30 mouse cellular contexts compared by ENCODE assay signal in the genomic region with DNA sequence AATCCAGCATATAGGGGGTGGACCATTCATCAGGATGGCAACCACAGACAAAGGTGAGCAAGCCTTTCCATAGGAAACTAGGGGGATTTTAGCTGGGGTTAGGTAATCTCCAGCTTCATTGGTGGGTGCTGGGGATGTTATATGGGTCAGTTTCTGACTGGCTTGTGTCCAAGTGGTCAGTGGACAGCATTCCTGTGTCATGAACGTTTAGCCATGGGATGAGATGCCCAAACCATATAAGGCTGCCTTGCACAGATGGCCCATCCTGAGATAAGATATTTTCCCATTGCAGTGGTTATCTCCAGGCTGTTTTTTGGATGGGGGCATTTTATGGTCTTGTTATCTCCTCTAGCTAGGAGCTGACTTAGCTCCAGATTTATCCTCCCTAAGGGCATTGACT. TPM values are rescaled to one million over a fixed set of nuclear protein-coding genes. Genes with fewer than 3 reads are reported as not detected.
A peak's percentile ranks its signal among the peaks of the same experiment; 100 is the strongest.
DNase-seq lines count a peak whose midpoint lies in the region; ATAC-seq and TF ChIP-seq lines count a peak whose summit lies in the region.
"Had no signal": no experiment of that assay in that cellular context is flagged by ENCODE, and none has a peak within 500 bp of the region (broad histone marks: within the 10 kb centered on the region; RNA-seq: fewer than 3 reads in every experiment).

No protein-coding gene starts in this region.

- no peak overlapping the region for H3K4me3 ChIP-seq in liver, embryonic 11.5 days (ENCODE audit: low read depth, low read length)
- H3K4me3 ChIP-seq in C2C12 (ENCODE audit: insufficient read depth, poor library complexity, severe bottlenecking) = no peak overlapping the region
- no peak overlapping the region for H3K4me3 ChIP-seq in liver, embryonic 12.5 days
- no peak overlapping the region for H3K4me3 ChIP-seq in liver, postnatal 0 days (ENCODE audit: low read depth, low read length)
- H3K4me3 ChIP-seq: embryonic facial prominence, embryonic 13.5 days; forebrain, embryonic 10.5 days; forebrain, embryonic 15.5 days; heart, embryonic 12.5 days; layer of hippocampus, adult 2 months; neural tube, embryonic 12.5 days had no signal

- H3K79me3 ChIP-seq in C2C12 (ENCODE audit: low read depth) = no peaks in the 10 kb centered on the region

- ATAC-seq in liver, embryonic 11.5 days (replicated peaks; ENCODE audit: low FRiP score) = no peak
- ATAC-seq in liver, embryonic 12.5 days = no peak; the same call in 1 of the 2 replicates
- peak; percentile 38; the same call in 1 of the 2 replicates for ATAC-seq in liver, postnatal 0 days
- ATAC-seq: forebrain, embryonic 15.5 days; inflammation-experienced regulatory T-cells, adult 6 months; Patski had no signal

- H3K27me3 ChIP-seq in liver, embryonic 11.5 days (replicated peaks; ENCODE audit: control insufficient read depth, insufficient read depth, low read length) = no peaks in the 10 kb centered on the region
- no peaks in the 10 kb centered on the region for H3K27me3 ChIP-seq in C2C12 (ENCODE audit: control insufficient read depth, insufficient read depth, insufficient read length)
- no peaks in the 10 kb centered on the region for H3K27me3 ChIP-seq in liver, embryonic 12.5 days (replicated peaks)
- H3K27me3 ChIP-seq in liver, postnatal 0 days (ENCODE audit: insufficient read depth, low read length) = no peaks in the 10 kb centered on the region
- H3K27me3 ChIP-seq: embryonic facial prominence, embryonic 13.5 days; forebrain, embryonic 15.5 days; heart, embryonic 12.5 days; neural tube, embryonic 12.5 days; Patski had no signal

- no peaks in the 10 kb centered on the region; the same call in 1 of the 2 replicates for H3K4me1 ChIP-seq in liver, embryonic 11.5 days (replicated peaks; ENCODE audit: control insufficient read depth, insufficient read depth, low read length)
- H3K4me1 ChIP-seq in liver, embryonic 12.5 days = 0 out of 2 replicates have a peak, but pooled peaks cover 3% of the 10 kb centered on the region
- peaks cover 3% of the 10 kb centered on the region; the same call in 1 of the 2 replicates for H3K4me1 ChIP-seq in liver, postnatal 0 days (ENCODE audit: insufficient read depth)
- H3K4me1 ChIP-seq: forebrain, embryonic 15.5 days; neural tube, embryonic 12.5 days had no signal

- H3ac ChIP-seq in C2C12 (ENCODE audit: control insufficient read depth, insufficient read length, low read depth) = no peak overlapping the region

- H3K27ac ChIP-seq in liver, embryonic 11.5 days (ENCODE audit: low read depth, low read length) = peak overlapping the region; percentile 55
- H3K27ac ChIP-seq in liver, embryonic 12.5 days = peak overlapping the region; percentile 60
- H3K27ac ChIP-seq in liver, postnatal 0 days (ENCODE audit: low read depth) = peak overlapping the region; percentile 64
- H3K27ac ChIP-seq: embryonic facial prominence, embryonic 13.5 days; forebrain, embryonic 10.5 days; forebrain, embryonic 15.5 days; hindbrain, embryonic 14.5 days; layer of hippocampus, adult 2 months; neural tube, embryonic 12.5 days had no signal

- TF ChIP-seq EP300 in liver, postnatal 0 days (IDR thresholded peaks at IDR 0.05; ENCODE audit: low read depth) = no peak

- no peak for TF ChIP-seq CTCF in C2C12 (IDR thresholded peaks at IDR 0.05; ENCODE audit: control insufficient read depth, insufficient read depth, insufficient read length)
- no peak for TF ChIP-seq CTCF in liver, postnatal 0 days (IDR thresholded peaks at IDR 0.05; ENCODE audit: low read depth)

- WGBS in liver, embryonic 11.5 days = 10% methylated on average over 1 of the region's 1 CpGs
- 15% methylated on average over 1 of the region's 1 CpGs for WGBS in liver, embryonic 12.5 days (ENCODE audit: insufficient replicate concordance)
- whole genome bisulfite sequencing in liver, postnatal 0 days (ENCODE audit: insufficient replicate concordance) = 10% methylated on average over 1 of the region's 1 CpGs

- H3K79me2 ChIP-seq in C2C12 (ENCODE audit: control insufficient read depth, insufficient read depth) = no peaks in the 10 kb centered on the region

- no peak for DNase-seq in liver, embryonic 11.5 days (ENCODE audit: low spot score)
- DNase-seq in liver = no peak
- DNase-seq in liver, postnatal 0 days = no peak
- no peak for DNase-seq in embryo, embryonic 10.5 days (ENCODE audit: low spot score)
- no peak for DNase-seq in ovary, adult 18-20 months (ENCODE audit: low spot score)
- DNase-seq: adrenal gland, postnatal 25 days; cerebellum, adult 11-12 months; cerebellum, adult 9-11 months; gastrocnemius, postnatal 25 days; heart, adult 18-20 months; heart, postnatal 4 days; kidney, adult 2 months; kidney, postnatal 36 days; left cerebral cortex, postnatal 4 days; lung, postnatal 14 days; midbrain, embryonic 14.5 days; right cerebral cortex, adult 18-20 months; spleen, adult 18-20 months had no signal

- no peaks in the 10 kb centered on the region for H3K9me3 ChIP-seq in liver, embryonic 11.5 days (ENCODE audit: control insufficient read depth, low read length)
- no peaks in the 10 kb centered on the region for H3K9me3 ChIP-seq in liver, embryonic 12.5 days (replicated peaks)
- H3K9me3 ChIP-seq in liver, postnatal 0 days (ENCODE audit: low read length) = no peaks in the 10 kb centered on the region
- H3K9me3 ChIP-seq: embryonic facial prominence, embryonic 13.5 days; forebrain, embryonic 15.5 days; neural tube, embryonic 12.5 days had no signal

- H3K36me3 ChIP-seq in liver, embryonic 11.5 days (ENCODE audit: control insufficient read depth, insufficient read depth, low read length) = no peaks in the 10 kb centered on the region; the same call in 1 of the 2 replicates
- H3K36me3 ChIP-seq in C2C12 (ENCODE audit: control insufficient read depth, insufficient read depth) = peaks cover 14% of the 10 kb centered on the region
- H3K36me3 ChIP-seq in liver, embryonic 12.5 days = peaks cover 21% of the 10 kb centered on the region
- no peaks in the 10 kb centered on the region for H3K36me3 ChIP-seq in liver, postnatal 0 days (replicated peaks; ENCODE audit: insufficient read depth, low read length)

- H3K4me2 ChIP-seq in liver, embryonic 11.5 days = peak overlapping the region; percentile 12; the same call in 1 of the 2 replicates
- 0 out of 2 replicates have a peak overlapping the region, but pooled peaks have one; percentile 2 for H3K4me2 ChIP-seq in liver, embryonic 12.5 days
- no peak overlapping the region for H3K4me2 ChIP-seq in liver, postnatal 0 days (ENCODE audit: low read depth, low read length)
- H3K4me2 ChIP-seq: embryonic facial prominence, embryonic 13.5 days; forebrain, embryonic 15.5 days; heart, embryonic 12.5 days; hindbrain, embryonic 14.5 days; lung, embryonic 14.5 days; neural tube, embryonic 12.5 days had no signal

- no peak overlapping the region for H3K9ac ChIP-seq in liver, embryonic 11.5 days (ENCODE audit: low read depth, low read length)
- H3K9ac ChIP-seq in liver, embryonic 12.5 days = no peak overlapping the region
- H3K9ac ChIP-seq in liver, postnatal 0 days (replicated peaks) = no peak overlapping the region
- H3K9ac ChIP-seq: embryonic facial prominence, embryonic 13.5 days; forebrain, embryonic 15.5 days; heart, embryonic 12.5 days; hindbrain, embryonic 14.5 days; lung, embryonic 14.5 days; neural tube, embryonic 12.5 days had no signal

TF ChIP-seq in C2C12, 6 proteins besides CTCF, POLR2A, EP300 and RAD21:
- TF ChIP-seq USF1 (IDR thresholded peaks at IDR 0.05; ENCODE audit: low read depth) (no peak), MYOD1 (IDR thresholded peaks at IDR 0.05; ENCODE audit: control insufficient read depth, insufficient read length, low read depth) (peak; percentile 66), CEBPB (IDR thresholded peaks at IDR 0.05; ENCODE audit: low read depth) (no peak), MAX (IDR thresholded peaks at IDR 0.05) (no peak), MYOG (IDR thresholded peaks at IDR 0.05; ENCODE audit: control insufficient read depth, extremely low read depth, insufficient read length) (no peak), FOSL1 (IDR thresholded peaks at IDR 0.05; ENCODE audit: insufficient read depth, low read length, poor library complexity, severe bottlenecking) (no peak)

RNA-seq across cellular contexts. Expression of gene Zfp280b, which starts 14.3 kb away (rescaled TPM):
- 31.2 and 32.9 TPM in 2 replicates for polyA plus RNA-seq in liver, embryonic 11.5 days (2014; fragmentation: Nextera tagmentation; extraction: Ambion mirVana)
- 6.7 TPM for polyA plus RNA-seq in C2C12 (2012; fragmentation: generic; extraction: Trizol)
- 17.5 and 21.0 TPM in 2 replicates for polyA plus RNA-seq in liver, embryonic 12.5 days (2016; fragmentation: Nextera tagmentation; extraction: Ambion mirVana)
- 7.3 and 8.3 TPM in 2 replicates for polyA plus RNA-seq in liver, postnatal 0 days (2015; fragmentation: Nextera tagmentation; extraction: Ambion mirVana)
